Mouse (Mus musculus) right cerebral cortex, adult 18-20 months (tissue): ENCODE measurements around the gene Nedd4.

Experiments
- DNase-seq: peaks from one replicate; pipeline ENCODE4 v3.0.0; 2022; ENCODE audit warnings: mixed read lengths

Nedd4 gene

GRCm38 (mm10) chr9:72724491-72725221, 62.5 kb downstream of the Nedd4 start:
- DNase-seq = peak; percentile 23

DNA sequence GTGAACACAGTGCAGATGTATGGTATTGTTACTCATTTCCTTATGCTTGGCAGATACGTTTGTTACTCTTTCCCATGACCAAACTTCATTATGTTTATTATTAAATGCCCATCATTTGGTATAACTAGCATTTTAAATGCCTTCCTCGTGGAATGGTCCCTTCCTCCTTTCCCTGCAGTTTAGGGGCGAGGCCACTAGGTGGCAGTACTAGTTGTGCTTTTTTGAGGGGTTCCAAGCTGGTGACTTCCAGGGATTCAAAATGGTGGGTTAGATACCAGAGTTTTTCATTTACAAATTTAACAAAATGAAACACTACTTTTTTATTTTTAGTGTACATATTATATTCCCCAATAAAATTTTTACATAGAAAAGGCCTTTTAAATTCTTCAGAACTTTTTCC, 71.8 kb downstream of the Nedd4 start:
- peak; percentile 43 for DNase-seq

DNA sequence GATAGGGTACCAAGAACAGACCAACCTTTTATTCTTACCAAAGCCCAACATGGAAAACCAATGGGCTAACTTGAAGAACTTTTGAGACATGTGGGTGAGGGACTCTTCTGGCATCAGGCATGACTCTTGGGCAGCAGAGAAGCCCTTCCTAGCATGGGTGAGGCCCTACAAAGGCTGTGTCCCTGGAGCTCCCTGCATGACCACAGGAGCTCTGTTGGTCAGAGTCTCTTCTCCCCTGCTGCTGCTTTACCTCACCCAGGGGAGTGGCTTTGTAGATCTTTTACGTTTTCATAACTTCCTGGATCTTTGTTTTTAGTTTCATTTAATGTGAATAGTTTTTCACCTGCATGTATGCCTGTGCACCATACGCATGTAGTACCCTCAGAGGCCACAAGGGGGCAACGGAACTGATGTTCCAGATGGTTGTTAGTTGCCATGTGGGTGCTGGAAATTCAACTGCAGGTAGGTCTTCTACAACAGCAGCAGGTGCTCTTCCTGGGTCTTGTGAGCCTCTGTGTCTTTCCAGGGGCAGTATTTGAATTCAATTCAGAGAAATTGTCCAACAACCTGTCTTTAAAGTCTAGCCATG, 73.8 kb downstream of the Nedd4 start:
- no peak for DNase-seq

DNA sequence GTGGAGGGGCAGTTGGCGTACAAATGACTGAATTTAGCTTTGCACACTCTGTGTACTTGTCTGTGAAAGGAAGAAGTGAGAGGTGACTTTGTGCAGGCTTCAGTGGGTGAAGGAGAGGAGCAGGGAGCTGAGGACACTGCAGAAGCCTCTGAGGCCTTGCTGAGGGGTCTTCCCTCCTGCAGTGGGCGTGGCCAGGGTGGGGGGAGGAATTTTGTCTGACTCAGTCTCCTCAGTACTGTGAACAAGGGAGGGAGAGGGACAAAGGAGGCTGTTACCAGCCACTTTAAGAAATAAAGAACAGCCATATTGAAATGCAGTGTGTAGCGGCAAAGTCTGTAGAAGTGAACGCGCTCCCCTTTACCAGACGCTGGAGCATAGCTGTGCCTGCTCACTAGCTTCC, 79.1 kb downstream of the Nedd4 start:
- no peak for DNase-seq

GRCm38 (mm10) chr9:72746278-72746677, 84.1 kb downstream of the Nedd4 start:
- no peak for DNase-seq

DNA sequence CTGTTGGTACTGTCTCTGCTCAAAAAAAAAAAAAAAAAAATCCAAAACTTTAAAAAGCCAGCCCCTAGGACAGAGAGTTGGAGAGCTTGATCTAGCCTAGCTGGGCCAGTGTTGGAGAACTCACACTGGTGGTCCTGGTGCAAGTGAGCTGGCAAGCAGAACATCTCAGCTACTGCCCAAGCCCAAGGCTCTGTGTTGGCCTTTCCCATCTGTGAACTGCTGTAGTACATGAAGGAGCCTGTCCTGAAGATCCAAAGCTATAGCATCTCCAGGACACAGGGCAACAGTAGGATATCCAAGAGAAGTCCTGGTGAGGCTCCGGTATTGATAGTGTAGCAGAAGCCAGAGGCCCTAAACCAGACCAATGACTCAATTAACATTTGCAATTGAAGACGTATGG, 88.1 kb downstream of the Nedd4 start:
- no peak for DNase-seq

DNA sequence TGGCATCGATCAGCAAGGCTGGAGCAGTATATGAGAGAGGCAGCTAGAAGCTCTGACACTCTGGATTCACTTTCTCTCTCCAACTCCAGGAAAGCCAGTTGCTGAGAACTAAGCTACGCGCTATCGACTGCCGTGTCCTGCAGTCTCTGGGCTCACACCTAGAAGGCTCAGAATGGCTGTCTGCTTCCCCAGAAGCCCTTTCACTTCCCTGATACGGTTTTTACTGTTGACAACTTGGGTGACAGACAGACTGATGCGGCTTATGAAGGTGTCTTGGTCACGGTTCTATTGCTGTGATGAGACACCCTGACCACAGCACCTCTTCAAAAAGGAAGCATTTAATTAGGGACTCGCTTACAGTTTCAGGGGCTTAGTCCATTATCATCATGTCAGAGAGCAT, 90.5 kb downstream of the Nedd4 start:
- no peak for DNase-seq

- no peak for DNase-seq
These were observed 91.6 kb downstream of the Nedd4 start for GRCm38 (mm10) chr9:72753741-72754140.

GRCm38 (mm10) chr9:72757143-72757542, 95.0 kb downstream of the Nedd4 start:
- no peak for DNase-seq

- DNase-seq = peak; percentile 63
These were observed 96.6 kb downstream of the Nedd4 start for GRCm38 (mm10) chr9:72758705-72759131.

GRCm38 (mm10) chr9:72763050-72763718, 101.0 kb downstream of the Nedd4 start:
- DNase-seq = no peak

DNA sequence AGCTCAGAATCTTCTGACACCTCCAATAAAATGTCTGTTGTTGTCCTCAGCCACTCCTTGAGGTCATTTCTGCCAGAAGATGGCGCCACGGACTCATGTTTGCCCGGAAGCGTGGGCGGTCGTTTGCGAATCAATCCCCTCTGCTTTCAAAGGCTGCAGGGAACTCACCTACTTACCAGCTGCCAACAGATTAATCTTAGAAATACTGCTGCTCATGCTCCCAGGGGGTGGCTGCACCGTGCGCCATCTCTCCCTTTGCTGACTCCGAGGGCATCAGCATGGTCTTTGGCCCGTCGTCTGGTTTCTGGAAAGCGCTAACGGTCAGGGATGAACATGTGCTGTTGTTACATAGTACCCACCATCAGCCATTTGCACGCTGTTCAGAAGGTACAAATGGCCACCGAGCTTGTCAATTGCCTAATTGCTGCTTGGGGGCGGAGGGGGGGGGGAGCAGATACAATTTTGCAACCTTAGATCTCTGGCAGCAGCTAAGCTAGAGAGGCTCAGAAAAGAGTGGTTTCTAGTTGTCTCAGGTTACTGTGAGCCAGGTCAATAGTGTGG, 104.7 kb downstream of the Nedd4 start:
- DNase-seq = peak; percentile 93

DNA sequence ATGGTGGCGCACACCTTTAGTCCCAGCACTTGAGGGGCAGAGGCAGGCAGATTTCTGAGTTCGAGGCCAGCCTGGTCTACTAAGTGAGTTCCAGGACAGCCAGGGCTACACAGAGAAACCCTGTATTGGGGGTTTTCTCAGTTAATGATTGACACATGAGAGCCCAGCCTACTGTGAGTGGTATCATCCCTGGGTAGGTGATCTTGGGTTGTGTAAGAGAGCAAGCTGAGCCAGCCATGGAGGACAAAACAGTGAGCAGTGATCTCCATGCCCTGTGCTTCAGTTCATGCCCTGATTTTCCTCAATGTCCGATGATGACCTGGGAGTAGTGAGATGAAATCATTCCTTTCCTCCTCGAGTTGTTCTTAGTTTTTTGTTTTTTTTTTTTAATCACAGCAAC, 112.9 kb downstream of the Nedd4 start:
- DNase-seq = no peak

DNA sequence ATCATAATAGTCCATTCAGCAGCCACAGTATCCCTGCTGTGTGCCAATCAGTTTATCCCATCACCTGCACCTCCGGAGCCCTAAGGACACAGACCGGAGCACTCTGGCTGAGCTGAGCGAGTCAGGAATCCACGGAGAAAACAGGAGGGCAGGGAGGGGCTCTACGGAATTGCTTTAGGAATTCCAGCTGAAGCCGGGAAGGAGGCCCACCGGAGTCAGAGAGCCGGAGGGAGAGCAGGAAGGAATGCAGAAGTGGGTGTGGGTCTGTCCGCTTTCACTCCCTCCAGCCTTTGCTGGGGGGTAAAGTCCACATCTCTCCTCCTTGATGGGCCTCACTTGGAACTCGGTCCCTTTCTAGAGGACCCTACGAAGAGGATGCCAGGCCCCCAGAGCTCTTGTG, 116.9 kb downstream of the Nedd4 start:
- no peak for DNase-seq

GRCm38 (mm10) chr9:72779733-72780132, 117.6 kb downstream of the Nedd4 start:
- DNase-seq = no peak

- DNase-seq = no peak
These were observed 118.5 kb downstream of the Nedd4 start for GRCm38 (mm10) chr9:72780694-72781093.

DNA sequence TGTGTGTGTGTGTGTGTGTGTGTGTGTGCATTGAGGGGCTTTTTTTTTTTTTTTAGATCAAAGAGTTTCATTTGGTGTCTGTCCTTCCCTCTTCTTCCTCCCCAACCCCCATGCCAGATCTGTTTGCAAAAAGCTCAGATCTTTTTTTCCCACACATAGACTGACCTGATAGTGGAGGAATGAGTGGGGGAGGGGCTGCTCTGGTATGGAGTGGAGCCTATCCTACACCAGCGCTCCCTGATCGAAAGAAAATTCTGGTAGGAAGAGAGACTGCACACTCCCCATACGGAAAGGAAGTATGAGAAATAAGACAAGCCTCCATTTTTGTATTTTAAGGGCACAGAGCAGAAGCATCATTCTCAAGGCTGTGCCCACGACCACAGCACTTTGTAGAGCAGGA, 119.3 kb downstream of the Nedd4 start:
- no peak for DNase-seq

DNA sequence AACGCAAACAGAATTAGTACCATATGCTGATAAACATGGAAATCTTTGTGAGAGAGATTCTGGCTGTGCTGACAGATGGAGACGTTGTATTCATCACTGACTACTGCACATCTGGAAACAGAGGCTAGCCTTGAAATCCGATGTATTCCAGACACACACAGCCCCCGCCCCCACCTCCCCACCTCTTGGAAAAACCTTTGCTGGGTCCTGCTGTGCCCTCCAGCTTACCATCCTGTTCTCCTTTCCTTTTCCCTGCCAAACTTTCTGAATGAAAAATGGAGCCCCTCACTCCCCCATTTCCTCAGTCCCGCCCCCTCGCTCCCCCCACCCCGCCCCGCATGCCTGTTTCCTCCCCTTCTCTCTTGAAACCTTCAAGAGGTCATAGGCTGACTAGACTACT, 120.0 kb downstream of the Nedd4 start:
- DNase-seq = no peak

GRCm38 (mm10) chr9:72787732-72788131, 125.6 kb downstream of the Nedd4 start:
- DNase-seq = no peak

GRCm38 (mm10) chr9:72790530-72791212, 128.5 kb downstream of the Nedd4 start:
- no peak for DNase-seq

GRCm38 (mm10) chr9:72791213-72791582, 129.1 kb downstream of the Nedd4 start:
- no peak for DNase-seq

DNA sequence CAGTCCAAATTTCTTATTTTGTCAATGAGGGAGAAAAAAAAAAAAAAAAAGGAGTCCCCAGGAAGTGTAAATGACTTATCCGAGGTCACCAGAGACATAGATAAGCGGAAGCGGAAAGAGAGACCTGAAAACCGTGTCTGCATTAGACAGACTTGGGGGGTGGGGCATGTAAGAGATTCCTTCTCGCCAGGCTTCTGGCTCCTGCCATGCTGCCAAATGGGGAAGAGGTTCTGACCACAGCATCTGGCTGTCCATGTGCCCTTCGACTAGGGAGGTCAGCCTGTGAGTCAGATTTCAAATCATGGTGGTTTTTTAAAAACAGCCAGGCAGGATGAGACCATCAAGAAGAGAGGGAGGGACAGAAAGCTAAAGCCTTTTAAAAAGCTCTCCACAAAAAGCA, 129.5 kb downstream of the Nedd4 start:
- DNase-seq = no peak

GRCm38 (mm10) chr9:72795243-72795642, 133.1 kb downstream of the Nedd4 start:
- no peak for DNase-seq
